Mouse (Mus musculus): ENCODE data around the gene Anxa7.

GRCm38 (mm10) chr14:20481211-20481610 lies 1.3 kb upstream of the Anxa7 start:
- no peak for TF ChIP-seq CTCF (IDR thresholded peaks at IDR 0.05; ENCODE audit: extremely low read depth, insufficient read depth, insufficient read length, insufficient replicate concordance)
- no peak for TF ChIP-seq POLR2A (IDR thresholded peaks at IDR 0.05; ENCODE audit: low read depth, low read length)

All from spleen, adult 2 months (tissue).